Mouse (Mus musculus) erythroblast, embryonic 14.5 days (primary cell): ENCODE measurements around the gene Pard3b.

Experiments
- GATA1 ChIP-seq: IDR thresholded peaks from 2 replicates; pipeline ENCODE4 v1.6.1; 2012; ENCODE audit warnings: low read length, inconsistent platforms, mixed read lengths
- TAL1 ChIP-seq: IDR thresholded peaks from 3 replicates; pipeline ENCODE4 v1.6.1; 2012; ENCODE audit warnings: low read length, inconsistent platforms, mixed read lengths

GRCm38 (mm10) chr1:62632886-62633285 is 994.3 kb downstream of the Pard3b start:
- TF ChIP-seq GATA1 = no peak
- TF ChIP-seq TAL1 = no peak
